Mouse (Mus musculus): Measurements from ENCODE around the gene Map6. TPM values are rescaled to one million over a fixed set of nuclear protein-coding genes. Genes with fewer than 3 reads are reported as not detected.

Gene Map6
- polyA plus RNA-seq, 1 experiment from 2014 or later: 1.7 TPM

DNA sequence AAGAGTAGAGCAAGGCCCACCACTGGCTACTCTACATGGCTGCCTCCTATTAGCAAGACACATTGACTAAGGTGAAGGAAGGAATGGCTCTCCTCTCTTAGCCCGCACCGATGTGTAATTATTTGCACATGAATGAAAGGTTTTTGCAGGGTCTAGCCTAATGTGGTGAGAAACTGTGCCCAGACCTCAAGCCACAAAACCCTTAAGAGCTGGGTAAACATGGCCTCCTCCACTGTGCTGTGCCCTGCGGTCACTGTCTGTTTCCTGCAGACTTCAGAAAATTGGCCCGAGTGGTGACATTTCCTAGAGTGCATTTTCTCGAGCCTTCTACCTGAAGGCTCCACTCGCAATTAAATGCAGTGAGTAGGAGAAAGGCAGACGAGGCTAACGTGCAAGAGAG, 11.1 kb downstream of the Map6 start:
- H3K36me3 ChIP-seq (ENCODE audit: insufficient read depth, low read length): no peaks in the 10 kb centered on the region
- no peak overlapping the region for H3K9ac ChIP-seq (replicated peaks; ENCODE audit: low read length)
- H3K27me3 ChIP-seq (ENCODE audit: insufficient read depth, low read length): peaks cover 5% of the 10 kb centered on the region; the same call in 1 of the 2 replicates
- H3K27ac ChIP-seq (ENCODE audit: low read length): no peak overlapping the region
- no peaks in the 10 kb centered on the region for H3K9me3 ChIP-seq (ENCODE audit: low read length)
- H3K4me1 ChIP-seq (ENCODE audit: insufficient read depth, low read length): no peaks in the 10 kb centered on the region
- 89% methylated on average over 8 of the region's 8 CpGs for WGBS
- H3K4me3 ChIP-seq (ENCODE audit: low read length): no peak overlapping the region
- ATAC-seq (ENCODE audit: low FRiP score, low TSS enrichment): no peak
- no peak overlapping the region for H3K4me2 ChIP-seq (replicated peaks; ENCODE audit: low read depth, low read length)

- H3K27me3 ChIP-seq (ENCODE audit: insufficient read depth, low read length): no peaks in the 10 kb centered on the region
- WGBS: 70% methylated on average over 8 of the region's 8 CpGs
- H3K9ac ChIP-seq (replicated peaks; ENCODE audit: low read length): no peak overlapping the region
- H3K36me3 ChIP-seq (ENCODE audit: insufficient read depth, low read length): no peaks in the 10 kb centered on the region
- no peak for ATAC-seq (ENCODE audit: low FRiP score, low TSS enrichment)
- no peaks in the 10 kb centered on the region for H3K9me3 ChIP-seq (ENCODE audit: low read length)
- no peak overlapping the region for H3K27ac ChIP-seq (ENCODE audit: low read length)
- H3K4me3 ChIP-seq (ENCODE audit: low read length): no peak overlapping the region
- no peak overlapping the region for H3K4me2 ChIP-seq (replicated peaks; ENCODE audit: low read depth, low read length)
- H3K4me1 ChIP-seq (ENCODE audit: insufficient read depth, low read length): no peaks in the 10 kb centered on the region
Measured at GRCm38 (mm10) chr7:99279586-99279985, 12.3 kb downstream of the Map6 start.

DNA sequence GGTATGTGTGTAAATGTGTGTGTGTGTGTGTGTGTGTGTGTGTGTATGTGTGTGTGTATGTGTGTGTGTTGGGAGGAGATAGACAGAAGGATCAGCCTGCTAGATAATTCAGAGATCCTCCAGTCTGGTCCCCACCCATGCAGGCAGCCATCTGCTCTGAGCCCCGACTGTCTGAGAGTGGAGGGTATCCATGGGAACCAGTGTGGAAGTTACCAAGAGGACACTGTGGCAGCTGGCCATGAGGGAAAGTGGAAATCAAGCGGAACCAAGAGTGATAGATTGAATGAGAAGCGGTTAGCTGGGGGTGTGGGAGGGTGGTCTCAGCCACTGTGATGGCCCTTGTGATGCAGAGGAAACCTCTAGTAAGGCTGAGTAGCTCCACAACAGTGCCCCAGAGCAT, 20.0 kb downstream of the Map6 start:
- peaks cover 2% of the 10 kb centered on the region; the same call in 1 of the 2 replicates for H3K9me3 ChIP-seq (ENCODE audit: low read length)
- ATAC-seq (ENCODE audit: low FRiP score, low TSS enrichment): peak; percentile 65; the same call in 1 of the 2 replicates
- H3K27me3 ChIP-seq (ENCODE audit: insufficient read depth, low read length): no peaks in the 10 kb centered on the region
- peaks cover 5% of the 10 kb centered on the region for H3K4me1 ChIP-seq (ENCODE audit: insufficient read depth, low read length)
- no peaks in the 10 kb centered on the region for H3K36me3 ChIP-seq (ENCODE audit: insufficient read depth, low read length)
- H3K27ac ChIP-seq (ENCODE audit: low read length): no peak overlapping the region
- no peak overlapping the region for H3K4me2 ChIP-seq (replicated peaks; ENCODE audit: low read depth, low read length)
- no peak overlapping the region for H3K4me3 ChIP-seq (ENCODE audit: low read length)
- H3K9ac ChIP-seq (replicated peaks; ENCODE audit: low read length): no peak overlapping the region
- 38% methylated on average over 3 of the region's 3 CpGs for WGBS

DNA sequence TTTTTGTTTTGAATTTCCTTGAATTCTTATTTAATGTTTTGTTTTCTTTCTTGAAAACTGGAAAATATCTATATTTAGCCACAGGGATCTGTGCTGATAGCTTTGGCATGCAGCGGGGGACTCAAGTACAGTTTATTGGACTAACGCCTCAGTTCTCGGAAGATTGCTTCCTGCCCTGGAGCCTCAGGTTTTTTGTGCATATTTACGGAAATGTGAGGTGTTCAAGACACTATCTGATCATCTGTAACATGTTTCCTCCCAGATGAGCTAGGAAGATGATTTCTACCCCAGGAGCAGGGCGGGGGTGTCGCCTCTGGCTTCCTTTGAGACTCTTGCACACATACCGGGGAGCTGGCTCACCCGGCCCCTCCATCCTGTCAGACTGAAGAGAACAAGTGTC, 22.8 kb downstream of the Map6 start:
- Histone ChIP-seq H3K36me3 (ENCODE audit: insufficient read depth, low read length) (no peaks in the 10 kb centered on the region), H3K27ac (ENCODE audit: low read length) (no peak overlapping the region), H3K4me1 (ENCODE audit: insufficient read depth, low read length) (peaks cover 5% of the 10 kb centered on the region), H3K9ac (replicated peaks; ENCODE audit: low read length) (no peak overlapping the region; the same call in 1 of the 2 replicates), H3K27me3 (ENCODE audit: insufficient read depth, low read length) (no peaks in the 10 kb centered on the region), H3K4me3 (ENCODE audit: low read length) (no peak overlapping the region), H3K4me2 (replicated peaks; ENCODE audit: low read depth, low read length) (peak overlapping the region; percentile 26; the same call in 1 of the 2 replicates), H3K9me3 (ENCODE audit: low read length) (peaks cover 6% of the 10 kb centered on the region; the same call in 1 of the 2 replicates)
- WGBS: 45% methylated on average over 8 of the region's 8 CpGs
- no peak for ATAC-seq (ENCODE audit: low FRiP score, low TSS enrichment)

DNA sequence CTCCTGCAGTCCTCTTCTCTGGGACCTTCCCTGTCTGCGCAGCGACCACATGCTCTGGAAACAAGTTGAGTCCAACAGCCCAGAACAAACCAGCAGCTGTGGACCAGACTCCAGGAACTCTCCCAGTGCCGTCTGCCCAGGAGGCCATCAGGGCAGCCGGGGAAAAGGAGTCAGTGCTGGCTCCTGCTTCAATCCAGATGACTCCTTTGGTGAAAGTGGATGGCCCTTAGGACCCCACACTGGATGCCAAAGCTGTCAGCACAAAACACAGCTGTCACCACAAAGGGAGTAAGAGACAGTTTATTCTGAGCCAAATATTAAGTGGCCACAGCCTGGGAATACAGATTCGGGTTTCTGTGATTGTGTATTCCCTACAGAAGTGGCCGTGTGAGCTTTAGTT, 23.7 kb downstream of the Map6 start:
- Histone ChIP-seq H3K4me1 (ENCODE audit: insufficient read depth, low read length) (peaks cover 5% of the 10 kb centered on the region), H3K36me3 (ENCODE audit: insufficient read depth, low read length) (no peaks in the 10 kb centered on the region), H3K4me3 (ENCODE audit: low read length) (no peak overlapping the region), H3K4me2 (replicated peaks; ENCODE audit: low read depth, low read length) (no peak overlapping the region), H3K9ac (replicated peaks; ENCODE audit: low read length) (no peak overlapping the region), H3K27me3 (ENCODE audit: insufficient read depth, low read length) (no peaks in the 10 kb centered on the region), H3K9me3 (ENCODE audit: low read length) (peaks cover 6% of the 10 kb centered on the region; the same call in 1 of the 2 replicates), H3K27ac (ENCODE audit: low read length) (no peak overlapping the region)
- 55% methylated on average over 6 of the region's 6 CpGs for WGBS
- no peak for ATAC-seq (ENCODE audit: low FRiP score, low TSS enrichment)

- Histone ChIP-seq H3K4me2 (replicated peaks; ENCODE audit: low read depth, low read length) (no peak overlapping the region), H3K36me3 (ENCODE audit: insufficient read depth, low read length) (no peaks in the 10 kb centered on the region), H3K27me3 (ENCODE audit: insufficient read depth, low read length) (no peaks in the 10 kb centered on the region), H3K27ac (ENCODE audit: low read length) (no peak overlapping the region), H3K9ac (replicated peaks; ENCODE audit: low read length) (no peak overlapping the region), H3K4me1 (ENCODE audit: insufficient read depth, low read length) (peaks cover 5% of the 10 kb centered on the region), H3K9me3 (ENCODE audit: low read length) (0 out of 2 replicates have a peak, but pooled peaks cover 3% of the 10 kb centered on the region), H3K4me3 (ENCODE audit: low read length) (no peak overlapping the region)
- WGBS: 96% methylated on average over 2 of the region's 2 CpGs
- no peak for ATAC-seq (ENCODE audit: low FRiP score, low TSS enrichment)
Measured at GRCm38 (mm10) chr7:99294198-99294780, 27.0 kb downstream of the Map6 start.

GRCm38 (mm10) chr7:99295104-99295503, 27.9 kb downstream of the Map6 start:
- H3K4me1 ChIP-seq (ENCODE audit: insufficient read depth, low read length): peaks cover 2% of the 10 kb centered on the region
- WGBS: 62% methylated on average over 8 of the region's 8 CpGs
- H3K9ac ChIP-seq (replicated peaks; ENCODE audit: low read length): no peak overlapping the region
- H3K27ac ChIP-seq (ENCODE audit: low read length): no peak overlapping the region
- H3K4me3 ChIP-seq (ENCODE audit: low read length): no peak overlapping the region
- H3K4me2 ChIP-seq (replicated peaks; ENCODE audit: low read depth, low read length): no peak overlapping the region
- no peak for ATAC-seq (ENCODE audit: low FRiP score, low TSS enrichment)
- H3K36me3 ChIP-seq (ENCODE audit: insufficient read depth, low read length): no peaks in the 10 kb centered on the region
- H3K9me3 ChIP-seq (ENCODE audit: low read length): 0 out of 2 replicates have a peak, but pooled peaks cover 3% of the 10 kb centered on the region
- H3K27me3 ChIP-seq (ENCODE audit: insufficient read depth, low read length): no peaks in the 10 kb centered on the region

GRCm38 (mm10) chr7:99300650-99301175, 33.5 kb downstream of the Map6 start:
- H3K4me2 ChIP-seq (replicated peaks; ENCODE audit: low read depth, low read length): no peak overlapping the region
- H3K36me3 ChIP-seq (ENCODE audit: insufficient read depth, low read length): no peaks in the 10 kb centered on the region
- peaks cover 4% of the 10 kb centered on the region; the same call in 1 of the 2 replicates for H3K4me1 ChIP-seq (ENCODE audit: insufficient read depth, low read length)
- H3K27ac ChIP-seq (ENCODE audit: low read length): no peak overlapping the region
- H3K9me3 ChIP-seq (ENCODE audit: low read length): no peaks in the 10 kb centered on the region
- H3K9ac ChIP-seq (replicated peaks; ENCODE audit: low read length): no peak overlapping the region
- no peaks in the 10 kb centered on the region for H3K27me3 ChIP-seq (ENCODE audit: insufficient read depth, low read length)
- 26% methylated on average over 3 of the region's 3 CpGs for WGBS
- no peak for ATAC-seq (ENCODE audit: low FRiP score, low TSS enrichment)
- no peak overlapping the region for H3K4me3 ChIP-seq (ENCODE audit: low read length)

- H3K4me1 ChIP-seq (ENCODE audit: insufficient read depth, low read length): peaks cover 18% of the 10 kb centered on the region
- H3K27me3 ChIP-seq (ENCODE audit: insufficient read depth, low read length): no peaks in the 10 kb centered on the region
- H3K4me2 ChIP-seq (replicated peaks; ENCODE audit: low read depth, low read length): no peak overlapping the region
- ATAC-seq (ENCODE audit: low FRiP score, low TSS enrichment): no peak
- H3K9ac ChIP-seq (replicated peaks; ENCODE audit: low read length): no peak overlapping the region
- no peaks in the 10 kb centered on the region for H3K36me3 ChIP-seq (ENCODE audit: insufficient read depth, low read length)
- no peak overlapping the region for H3K4me3 ChIP-seq (ENCODE audit: low read length)
- H3K9me3 ChIP-seq (ENCODE audit: low read length): no peaks in the 10 kb centered on the region
- no peak overlapping the region for H3K27ac ChIP-seq (ENCODE audit: low read length)
- 66% methylated on average over 6 of the region's 6 CpGs for WGBS
Measured at GRCm38 (mm10) chr7:99304029-99304428, 36.8 kb downstream of the Map6 start.

DNA sequence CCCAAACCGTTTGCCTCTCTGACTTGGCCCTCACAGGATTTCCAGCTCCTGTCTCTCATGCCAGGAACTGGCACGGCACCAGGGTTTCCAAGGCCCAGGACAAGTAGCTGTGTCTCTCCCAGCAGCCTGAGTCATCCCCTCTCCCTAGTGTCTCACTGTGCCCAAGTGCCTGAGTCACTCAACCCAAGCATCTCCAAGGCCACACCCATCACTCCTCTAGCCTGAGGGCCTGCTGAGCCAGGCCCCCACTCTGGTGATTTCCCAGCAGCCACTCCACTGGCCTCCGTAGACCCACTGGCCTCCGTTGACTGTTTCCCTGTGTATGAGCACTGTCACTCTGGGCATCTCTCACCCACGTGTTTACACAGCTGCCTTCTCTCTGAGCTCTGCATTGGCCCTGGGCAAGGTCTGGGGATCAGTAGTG, 37.7 kb downstream of the Map6 start:
- 42% methylated on average over 5 of the region's 5 CpGs for WGBS

More for the DNA sequence above, 37.7 kb downstream of the Map6 start:
- no peaks in the 10 kb centered on the region for H3K9me3 ChIP-seq (ENCODE audit: low read length)
- no peak overlapping the region for H3K4me3 ChIP-seq (ENCODE audit: low read length)
- no peaks in the 10 kb centered on the region for H3K27me3 ChIP-seq (ENCODE audit: insufficient read depth, low read length)
- peak; percentile 70 for ATAC-seq (ENCODE audit: low FRiP score, low TSS enrichment)
- H3K9ac ChIP-seq (replicated peaks; ENCODE audit: low read length): no peak overlapping the region
- peaks cover 18% of the 10 kb centered on the region for H3K4me1 ChIP-seq (ENCODE audit: insufficient read depth, low read length)
- H3K4me2 ChIP-seq (replicated peaks; ENCODE audit: low read depth, low read length): no peak overlapping the region
- no peak overlapping the region for H3K27ac ChIP-seq (ENCODE audit: low read length)
- H3K36me3 ChIP-seq (ENCODE audit: insufficient read depth, low read length): no peaks in the 10 kb centered on the region

Data from kidney, embryonic 16.5 days (tissue).